ENCODE assay signal across 23 mouse cellular contexts in the genomic region with DNA sequence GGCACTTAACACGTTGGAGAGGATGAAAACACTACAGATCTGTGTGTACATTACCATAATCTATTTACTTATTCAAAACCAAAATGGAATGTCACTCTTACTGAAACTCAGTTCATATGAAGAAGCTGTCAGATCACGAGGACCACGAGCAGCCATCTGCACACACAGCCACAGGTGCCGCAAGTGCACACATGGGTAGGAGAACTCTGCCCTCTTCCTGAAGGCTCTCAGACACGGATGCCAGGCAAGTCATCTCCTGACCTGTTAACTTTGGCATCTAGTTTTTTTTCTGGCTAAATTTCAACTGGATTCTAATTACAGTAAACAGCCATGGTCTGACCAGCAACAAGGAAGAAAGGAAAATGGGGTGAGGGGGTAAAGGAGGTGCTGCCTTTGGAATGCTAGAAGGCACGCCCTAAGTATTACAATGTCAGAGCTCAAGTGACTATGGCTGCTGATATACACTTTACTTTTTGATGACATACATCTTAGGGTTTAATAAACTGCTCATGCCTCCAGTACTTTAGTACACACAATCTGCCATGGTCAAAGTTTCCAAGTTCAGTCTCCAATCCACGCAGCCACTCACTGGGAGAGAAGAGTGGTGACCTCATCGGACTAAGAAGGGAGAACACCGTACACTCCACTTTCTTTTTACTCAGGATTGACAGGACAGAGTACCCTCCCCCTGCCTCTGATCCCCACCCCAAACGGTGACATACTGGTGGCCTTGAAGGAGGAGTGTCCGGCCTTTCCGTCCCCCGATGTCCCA. TPM values are rescaled to one million over a fixed set of nuclear protein-coding genes. Genes with fewer than 3 reads are reported as not detected.
DNase-seq lines count a peak whose midpoint lies in the region; ATAC-seq and TF ChIP-seq lines count a peak whose summit lies in the region.
"Had no signal": no experiment of that assay in that cellular context is flagged by ENCODE, and none has a peak within 500 bp of the region (broad histone marks: within the 10 kb centered on the region; RNA-seq: fewer than 3 reads in every experiment).

No protein-coding gene starts in this region.

- TF ChIP-seq CTCF in kidney, postnatal 0 days (IDR thresholded peaks at IDR 0.05; ENCODE audit: low read depth), result no peak

- no peak overlapping the region for H3K9ac ChIP-seq in kidney, postnatal 0 days (ENCODE audit: low read depth, low read length)
- H3K9ac ChIP-seq: forebrain, embryonic 15.5 days; midbrain, embryonic 15.5 days; neural tube, embryonic 15.5 days had no signal

- peaks cover 59% of the 10 kb centered on the region for H3K4me1 ChIP-seq in megakaryocyte, embryonic 14.5 days
- no peaks in the 10 kb centered on the region for H3K4me1 ChIP-seq in kidney, postnatal 0 days (replicated peaks; ENCODE audit: insufficient read depth, low read length)

- H3K36me3 ChIP-seq in megakaryocyte, embryonic 14.5 days (replicated peaks; ENCODE audit: low read length), result peaks cover 56% of the 10 kb centered on the region
- H3K36me3 ChIP-seq in kidney, postnatal 0 days (ENCODE audit: insufficient read depth, low read length), result no peaks in the 10 kb centered on the region
- H3K36me3 ChIP-seq: midbrain, embryonic 15.5 days had no signal

- WGBS in kidney, postnatal 0 days, result 81% methylated on average over 13 of the region's 13 CpGs

- H3K27me3 ChIP-seq in megakaryocyte, embryonic 14.5 days (replicated peaks), result no peaks in the 10 kb centered on the region
- H3K27me3 ChIP-seq in kidney, postnatal 0 days (ENCODE audit: insufficient read depth, low read length), result no peaks in the 10 kb centered on the region
- H3K27me3 ChIP-seq: forebrain, embryonic 15.5 days; midbrain, embryonic 15.5 days; neural tube, embryonic 15.5 days had no signal

- DNase-seq in heart, adult 11 months, result peak; percentile 85
- DNase-seq in heart, adult 8-10 months (ENCODE audit: low spot score), result no peak
- no peak for DNase-seq in kidney, postnatal 0 days (ENCODE audit: low spot score)
- no peak for DNase-seq in gastrocnemius, adult 18-20 months (ENCODE audit: low spot score)
- DNase-seq: adrenal gland, postnatal 25 days; cerebellum, adult 9-10 months; lung, adult 18-20 months; lung, postnatal 14 days; thymus, adult 2 months; thymus, postnatal 4 days had no signal

- ATAC-seq in megakaryocyte, adult 5-6 weeks (ENCODE audit: poor library complexity, severe bottlenecking), result no peak
- ATAC-seq in kidney, postnatal 0 days (replicated peaks; ENCODE audit: low FRiP score, low read depth), result peak; percentile 78
- no peak for ATAC-seq in cerebellum, adult (ENCODE audit: insufficient number of reproducible peaks, low FRiP score, low TSS enrichment)
- ATAC-seq: CD4-positive, CD25-positive, alpha-beta regulatory T cell, adult 4 months; forebrain, embryonic 15.5 days; hindbrain, postnatal 0 days; intestine, embryonic 16.5 days; midbrain, embryonic 15.5 days had no signal

- H3K4me2 ChIP-seq in kidney, postnatal 0 days (ENCODE audit: low read length), result no peak overlapping the region
- H3K4me2 ChIP-seq: forebrain, embryonic 15.5 days; liver, embryonic 11.5 days; midbrain, embryonic 15.5 days; neural tube, embryonic 15.5 days had no signal

- H3K27ac ChIP-seq in kidney, postnatal 0 days, result no peak overlapping the region
- H3K27ac ChIP-seq: forebrain, embryonic 15.5 days; heart, embryonic 10.5 days; hindbrain, postnatal 0 days; layer of hippocampus, adult 2 months; midbrain, embryonic 15.5 days; neural tube, embryonic 15.5 days had no signal

- peak overlapping the region; percentile 35 for H3K4me3 ChIP-seq in megakaryocyte, embryonic 14.5 days (replicated peaks)
- H3K4me3 ChIP-seq in kidney, postnatal 0 days (replicated peaks; ENCODE audit: low read depth, low read length), result no peak overlapping the region
- H3K4me3 ChIP-seq: forebrain, embryonic 15.5 days; heart, embryonic 10.5 days; layer of hippocampus, adult 2 months; midbrain, embryonic 15.5 days; myocyte; neural tube, embryonic 15.5 days had no signal

- H3K9me3 ChIP-seq in megakaryocyte, embryonic 14.5 days, result no peaks in the 10 kb centered on the region
- H3K9me3 ChIP-seq in kidney, postnatal 0 days (replicated peaks; ENCODE audit: low read length), result no peaks in the 10 kb centered on the region
- H3K9me3 ChIP-seq: forebrain, embryonic 15.5 days; heart, embryonic 10.5 days; midbrain, embryonic 15.5 days; neural tube, embryonic 15.5 days had no signal

RNA-seq across cellular contexts. Expression of gene Ap1s3, which starts 42.6 kb away (rescaled TPM):
- total RNA-seq in heart, adult 8-10 months (2022), result under 1 TPM; 0.20 to 0.41 (median 0.28) TPM
- polyA plus RNA-seq in megakaryocyte, embryonic 14.5 days (2012; ENCODE audit: insufficient read depth, low replicate concordance), result 2.7 and 15.4 TPM in 2 replicates
- 33.2 and 35.8 TPM in 2 replicates for total RNA-seq in megakaryocyte, adult 5-6 weeks (2015)
- total RNA-seq in megakaryocyte, adult 5-6 weeks (2017), result 5.9 and 12.3 TPM in 2 replicates
- polyA plus RNA-seq in kidney, postnatal 0 days (2015; fragmentation: Nextera tagmentation; extraction: Ambion mirVana), result 0.97 and 1.5 TPM in 2 replicates
- not detected for total RNA-seq in gastrocnemius, adult 18-20 months (2021)
- polyA plus RNA-seq: forebrain, embryonic 15.5 days had no signal

Comparison
In these comparisons a context has a peak if more than half of its experiments do, and no peak if none do; other contexts are left out.
1. RNA of gene Ap1s3, which starts 42.6 kb away (total RNA-seq): 5.9 to 35.8 TPM in megakaryocyte, adult 5-6 weeks; 0.20 to 0.41 TPM in heart, adult 8-10 months and not detected in gastrocnemius, adult 18-20 months; every median in the first group is over 4 times any median in the second.